Mouse (Mus musculus) thymus, postnatal 4 days (tissue): ENCODE measurements around the gene Lbx1.

Experiments
- DNase-seq: peaks from one replicate; pipeline ENCODE4 v3.0.0; 2021

The Lbx1 gene

GRCm38 (mm10) chr19:45209776-45210422, 25.7 kb downstream of the Lbx1 start:
- no peak for DNase-seq

GRCm38 (mm10) chr19:45209191-45209590, 26.4 kb downstream of the Lbx1 start:
- no peak for DNase-seq

- DNase-seq = no peak
Observed at GRCm38 (mm10) chr19:45208438-45209060, 27.1 kb downstream of the Lbx1 start.

- DNase-seq = no peak
Observed at GRCm38 (mm10) chr19:45207662-45208437, 27.8 kb downstream of the Lbx1 start.

- no peak for DNase-seq
Observed at GRCm38 (mm10) chr19:45207153-45207552, 28.5 kb downstream of the Lbx1 start.

- DNase-seq = no peak
Observed at GRCm38 (mm10) chr19:45205311-45206105, 30.1 kb downstream of the Lbx1 start.

GRCm38 (mm10) chr19:45196967-45197366, 38.6 kb downstream of the Lbx1 start:
- DNase-seq = no peak

- DNase-seq = no peak
Observed at GRCm38 (mm10) chr19:45194651-45195050, 41.0 kb downstream of the Lbx1 start.
